Mouse (Mus musculus) stomach, embryonic 16.5 days (tissue): ENCODE data around the gene Tex47. TPM values are rescaled to one million over a fixed set of nuclear protein-coding genes. Genes with fewer than 3 reads are reported as not detected.

Experiments
- polyA plus RNA-seq: library from polyadenylated mRNA; unstranded; fragments of >200 nt; fragmentation: Nextera tagmentation; extraction: Ambion mirVana; gene quantifications from 2 replicates; pipeline ENCODE4 v1.2.1, GENCODE M21; 2015

The Tex47 gene
- polyA plus RNA-seq, 1 experiment from 2014 or later, result 0.13 TPM

Other genes with a start within 250 kb of the Tex47 start
- 0.19 and 0.27 TPM in 2 replicates for gene Zfp804b, start 40.6 kb downstream of the Tex47 start, polyA plus RNA-seq